Mouse (Mus musculus) liver, embryonic 12.5 days (tissue): ENCODE data around the gene Babam2. TPM values are rescaled to one million over a fixed set of nuclear protein-coding genes. Genes with fewer than 3 reads are reported as not detected.

ENCODE experiments used
- ATAC-seq: fragments of 200-750 bp; cut with Nextera tagmentation; 2 replicates; pipeline ENCODE4 v1.8.0; 2017; ENCODE audit warnings: moderate number of reproducible peaks, mild to moderate bottlenecking, moderate library complexity
- H3K27ac ChIP-seq: fragments of 300-500 bp; sonication (generic); 2 replicates; pipeline ENCODE4 v1.5.1; 2016; ENCODE audit warnings: mild to moderate bottlenecking
- H3K27me3 ChIP-seq: fragments of 300-500 bp; sonication (generic); replicated peaks from 2 replicates; pipeline ENCODE4 v1.6.1; 2016; ENCODE audit warnings: mild to moderate bottlenecking, moderate library complexity
- H3K36me3 ChIP-seq: fragments of 300-500 bp; sonication (generic); 2 replicates; pipeline ENCODE4 v1.6.1; 2016; ENCODE audit warnings: mild to moderate bottlenecking, moderate library complexity
- H3K4me1 ChIP-seq: fragments of 300-500 bp; sonication (generic); 2 replicates; pipeline ENCODE4 v1.6.1; 2016
- H3K4me2 ChIP-seq: fragments of 300-500 bp; sonication (generic); 2 replicates; pipeline ENCODE4 v1.6.1; 2016; ENCODE audit warnings: mild to moderate bottlenecking, moderate library complexity
- H3K4me3 ChIP-seq: fragments of 300-500 bp; sonication (generic); 2 replicates; pipeline ENCODE4 v1.5.1; 2016; ENCODE audit warnings: mild to moderate bottlenecking, moderate library complexity
- H3K9ac ChIP-seq: fragments of 300-500 bp; sonication (generic); 2 replicates; pipeline ENCODE4 v1.6.1; 2016; ENCODE audit warnings: mild to moderate bottlenecking, moderate library complexity
- H3K9me3 ChIP-seq: fragments of 300-500 bp; sonication (generic); replicated peaks from 2 replicates; pipeline ENCODE4 v1.6.1; 2016; ENCODE audit warnings: mild to moderate bottlenecking, moderate library complexity
- WGBS: fragments of 180-500 bp; shearing (Covaris S2); methylation state at CpG from one replicate; pipeline ENCODE4 v1.1.7; 2016; ENCODE audit not compliant: insufficient replicate concordance; 5-methylcytosine and 5-hydroxymethylcytosine counted together
- polyA plus RNA-seq: library from polyadenylated mRNA; unstranded; fragments of >200 nt; fragmentation: Nextera tagmentation; extraction: Ambion mirVana; gene quantifications from 2 replicates; pipeline ENCODE4 v1.2.1, GENCODE M21; 2016

Babam2 gene
- polyA plus RNA-seq, 1 experiment from 2014 or later, result 41.3 TPM

DNA sequence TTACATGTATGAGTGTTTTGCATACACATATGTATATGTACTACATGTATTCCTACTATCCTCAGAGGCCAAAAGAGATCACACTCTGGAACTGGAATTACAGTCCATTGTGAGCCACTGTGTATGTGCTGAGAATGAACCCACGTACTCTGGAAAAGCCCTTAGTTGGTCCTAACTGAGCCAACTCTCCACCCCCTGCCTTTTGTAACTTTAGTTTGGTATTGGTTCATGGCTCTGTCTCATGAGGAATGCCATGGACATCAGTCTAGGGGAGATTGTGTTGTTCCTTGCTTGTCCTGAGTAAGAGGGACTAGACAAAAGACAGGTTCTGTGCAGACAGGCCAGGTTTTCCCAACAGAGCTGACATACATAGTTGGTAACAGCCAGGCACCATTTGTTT lies 177.1 kb downstream of the Babam2 start:
- Histone ChIP-seq H3K4me3 (no peak overlapping the region), H3K27me3 (no peaks in the 10 kb centered on the region), H3K36me3 (no peaks in the 10 kb centered on the region), H3K4me1 (no peaks in the 10 kb centered on the region), H3K27ac (no peak overlapping the region), H3K9ac (no peak overlapping the region), H3K4me2 (no peak overlapping the region), H3K9me3 (no peaks in the 10 kb centered on the region)
- no peak for ATAC-seq
- 76% methylated on average over 1 of the region's 1 CpGs for WGBS

DNA sequence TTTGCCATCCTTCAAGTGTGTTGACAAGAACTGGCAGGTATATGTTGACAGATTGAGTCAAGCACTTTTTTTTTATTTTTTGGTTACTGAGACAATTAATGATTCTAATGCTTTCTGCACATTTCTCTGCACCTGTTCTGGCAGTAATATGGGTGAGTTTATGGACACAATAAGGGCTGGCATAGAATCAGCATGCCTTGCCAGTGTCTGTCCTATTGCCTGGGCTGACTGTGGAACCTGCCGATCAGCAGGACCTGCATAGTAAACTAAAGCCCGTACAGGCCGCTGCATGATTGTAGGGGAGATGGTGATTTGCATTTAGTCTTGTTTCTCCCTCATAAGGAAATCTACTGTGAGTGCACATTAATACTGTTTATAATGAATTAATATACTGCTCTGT lies 178.0 kb downstream of the Babam2 start:
- H3K27ac ChIP-seq, result no peak overlapping the region
- H3K4me3 ChIP-seq, result no peak overlapping the region
- no peak for ATAC-seq
- no peak overlapping the region for H3K4me2 ChIP-seq
- H3K36me3 ChIP-seq, result no peaks in the 10 kb centered on the region
- 82% methylated on average over 3 of the region's 3 CpGs for WGBS
- H3K9me3 ChIP-seq, result no peaks in the 10 kb centered on the region
- H3K4me1 ChIP-seq, result no peaks in the 10 kb centered on the region
- no peak overlapping the region for H3K9ac ChIP-seq
- no peaks in the 10 kb centered on the region for H3K27me3 ChIP-seq

DNA sequence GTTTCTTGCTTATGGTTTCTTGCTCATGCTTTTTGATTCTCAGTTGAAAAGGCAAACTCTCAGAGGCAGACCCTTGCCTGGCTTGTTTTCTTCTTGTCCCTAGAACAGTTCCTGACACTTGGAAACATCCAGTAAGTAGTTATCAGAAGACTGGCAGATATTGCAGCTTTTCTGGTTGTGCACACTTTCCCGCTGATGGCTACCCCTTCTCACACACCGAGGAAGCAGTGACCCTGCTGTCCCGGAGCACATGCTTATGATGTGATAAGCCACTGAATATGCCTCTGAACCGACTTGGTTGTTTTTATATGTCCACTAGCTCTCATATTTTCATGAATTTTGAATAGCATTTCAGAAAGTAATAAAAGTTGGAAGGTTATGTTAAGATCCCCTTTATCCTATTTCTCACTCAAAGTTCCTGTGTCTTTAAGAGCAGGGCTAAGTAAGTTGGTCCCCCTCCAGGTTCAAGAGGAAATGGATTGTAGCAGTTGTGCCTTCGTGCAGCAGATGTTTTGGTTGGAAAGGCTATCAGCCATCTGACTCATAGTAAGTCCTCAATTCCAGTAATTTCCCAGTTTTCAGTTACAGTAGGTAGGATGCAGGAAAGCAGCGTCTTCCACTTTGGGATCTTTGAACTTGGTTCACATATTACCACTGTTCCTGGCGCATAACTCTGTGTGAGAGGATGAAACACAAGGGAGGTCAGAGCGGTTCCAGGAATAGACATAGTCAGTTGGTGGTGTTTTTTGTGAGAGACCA lies 178.9 kb downstream of the Babam2 start:
- H3K36me3 ChIP-seq, result no peaks in the 10 kb centered on the region
- H3K27me3 ChIP-seq, result no peaks in the 10 kb centered on the region
- H3K4me3 ChIP-seq, result no peak overlapping the region
- WGBS, result 40% methylated on average over 8 of the region's 8 CpGs
- 0 out of 2 replicates have a peak overlapping the region, but pooled peaks have one; percentile 30 for H3K27ac ChIP-seq
- no peak overlapping the region for H3K4me2 ChIP-seq
- no peak for ATAC-seq
- H3K4me1 ChIP-seq, result no peaks in the 10 kb centered on the region
- no peaks in the 10 kb centered on the region for H3K9me3 ChIP-seq
- H3K9ac ChIP-seq, result no peak overlapping the region

DNA sequence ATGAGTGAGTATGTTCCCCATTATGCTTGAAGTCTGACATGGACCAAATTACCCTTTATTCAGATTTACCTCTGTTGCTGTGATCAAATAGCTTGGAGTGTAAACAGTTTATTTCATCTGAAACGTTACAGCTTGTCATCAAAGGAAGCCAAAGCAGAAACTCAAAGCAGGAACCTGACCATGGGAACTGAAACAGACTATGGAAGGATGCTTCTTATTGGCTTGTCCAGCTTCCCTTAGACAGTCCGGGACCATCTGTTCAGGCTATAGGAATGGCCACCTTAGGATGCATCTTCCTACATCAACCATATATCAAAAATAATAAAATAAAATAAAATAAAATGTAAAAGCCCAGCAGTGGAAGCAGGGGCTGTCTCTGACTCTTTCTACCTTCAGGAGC lies 183.0 kb downstream of the Babam2 start:
- H3K27ac ChIP-seq, result no peak overlapping the region
- H3K9ac ChIP-seq, result no peak overlapping the region
- 52% methylated on average over 2 of the region's 2 CpGs for WGBS
- H3K27me3 ChIP-seq, result no peaks in the 10 kb centered on the region
- no peaks in the 10 kb centered on the region for H3K36me3 ChIP-seq
- ATAC-seq, result no peak
- H3K9me3 ChIP-seq, result no peaks in the 10 kb centered on the region
- H3K4me3 ChIP-seq, result no peak overlapping the region
- no peak overlapping the region for H3K4me2 ChIP-seq
- no peaks in the 10 kb centered on the region for H3K4me1 ChIP-seq

DNA sequence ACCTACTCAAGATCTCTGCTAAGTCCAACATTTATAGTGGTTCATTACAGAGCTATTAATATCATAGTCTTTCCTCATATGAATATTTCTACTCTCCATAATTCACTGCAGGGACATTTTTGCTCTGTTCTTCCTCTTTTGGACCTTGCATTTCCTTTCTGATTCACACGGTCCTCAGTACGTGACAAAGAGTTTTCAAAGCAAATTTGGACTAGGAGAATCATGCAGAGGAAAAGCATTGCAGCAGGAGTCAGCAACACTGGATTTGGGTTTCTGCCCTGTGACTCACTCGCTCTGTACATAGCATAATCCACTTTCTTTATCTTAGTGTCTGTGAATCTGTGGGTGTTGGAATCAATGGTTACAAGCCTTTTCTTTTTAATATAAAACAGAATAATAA lies 184.8 kb downstream of the Babam2 start:
- no peak overlapping the region for H3K27ac ChIP-seq
- H3K4me3 ChIP-seq, result no peak overlapping the region
- no peak overlapping the region for H3K9ac ChIP-seq
- no peaks in the 10 kb centered on the region for H3K9me3 ChIP-seq
- H3K27me3 ChIP-seq, result no peaks in the 10 kb centered on the region
- WGBS, result 41% methylated on average over 3 of the region's 3 CpGs
- no peaks in the 10 kb centered on the region for H3K4me1 ChIP-seq
- ATAC-seq, result no peak
- no peak overlapping the region for H3K4me2 ChIP-seq
- H3K36me3 ChIP-seq, result no peaks in the 10 kb centered on the region

DNA sequence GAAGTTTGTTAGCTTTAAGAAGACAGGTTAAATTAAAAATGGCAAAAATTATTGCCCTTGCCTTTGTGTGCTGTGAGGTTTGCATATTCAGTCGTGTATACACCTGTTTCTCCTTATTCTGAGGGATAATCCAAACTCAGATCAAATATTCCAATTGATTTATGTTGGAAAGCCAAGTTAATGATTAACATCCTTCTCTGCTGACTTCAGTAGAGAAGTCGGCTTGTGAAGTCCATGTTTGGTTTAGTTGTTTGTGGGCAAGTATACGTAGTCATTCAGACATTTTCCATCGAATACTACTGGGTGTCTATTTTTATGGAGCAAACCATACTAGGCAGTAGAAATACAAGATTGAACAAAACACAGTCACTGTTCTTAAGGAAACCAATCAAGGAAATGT lies 187.5 kb downstream of the Babam2 start:
- WGBS, result 73% methylated on average over 4 of the region's 4 CpGs
- H3K27ac ChIP-seq, result no peak overlapping the region
- no peaks in the 10 kb centered on the region for H3K27me3 ChIP-seq

DNA sequence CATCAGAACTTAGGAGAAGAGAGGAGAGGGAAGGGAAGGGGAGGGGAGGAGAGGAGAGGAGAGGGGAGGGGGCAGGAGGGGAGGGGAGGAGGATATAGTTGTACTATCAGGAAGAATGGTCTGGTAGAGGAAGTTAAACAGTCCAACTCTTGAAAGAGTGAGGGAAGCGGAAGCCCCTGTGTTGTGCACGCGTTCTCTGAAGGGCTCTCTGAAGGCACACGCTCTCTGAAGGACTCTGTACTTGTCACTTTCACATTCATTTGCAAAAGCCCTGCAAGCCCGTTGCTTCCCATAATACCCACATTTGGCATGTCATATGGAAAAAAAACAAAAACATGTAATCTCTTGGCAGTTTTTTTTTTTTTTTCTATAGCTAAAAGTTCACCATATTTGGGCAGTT lies 190.1 kb downstream of the Babam2 start:
- Histone ChIP-seq H3K36me3 (no peaks in the 10 kb centered on the region), H3K9me3 (no peaks in the 10 kb centered on the region), H3K27me3 (no peaks in the 10 kb centered on the region), H3K27ac (no peak overlapping the region), H3K4me3 (no peak overlapping the region), H3K4me2 (no peak overlapping the region), H3K9ac (no peak overlapping the region), H3K4me1 (no peaks in the 10 kb centered on the region)
- 32% methylated on average over 5 of the region's 5 CpGs for WGBS
- ATAC-seq, result no peak

More for the DNA sequence above, 187.5 kb downstream of the Babam2 start:
- H3K36me3 ChIP-seq, result no peaks in the 10 kb centered on the region
- no peak overlapping the region for H3K9ac ChIP-seq
- H3K4me1 ChIP-seq, result no peaks in the 10 kb centered on the region
- no peak overlapping the region for H3K4me2 ChIP-seq
- no peak for ATAC-seq
- no peaks in the 10 kb centered on the region for H3K9me3 ChIP-seq
- H3K4me3 ChIP-seq, result no peak overlapping the region

DNA sequence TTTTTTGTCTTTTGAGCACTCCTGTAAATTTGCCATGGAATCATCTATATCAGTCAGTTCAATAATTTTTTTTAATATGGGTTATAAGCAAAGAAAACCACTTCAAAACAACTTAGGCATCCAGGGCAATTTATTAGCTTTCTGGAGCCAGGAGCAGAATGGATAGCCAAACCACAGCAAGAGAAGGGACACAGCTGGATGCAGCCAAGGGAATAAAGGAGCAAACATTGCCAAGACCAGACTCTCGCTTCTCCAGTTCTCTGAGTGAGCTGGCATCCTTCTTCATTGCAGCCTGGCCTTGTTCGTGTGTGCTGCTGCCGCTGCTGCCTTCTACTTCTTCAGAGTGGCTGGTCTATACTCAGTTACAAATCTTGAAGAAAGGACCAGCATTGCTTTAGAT lies 190.9 kb downstream of the Babam2 start:
- Histone ChIP-seq H3K9me3 (no peaks in the 10 kb centered on the region), H3K4me3 (no peak overlapping the region), H3K9ac (no peak overlapping the region), H3K27me3 (no peaks in the 10 kb centered on the region), H3K36me3 (no peaks in the 10 kb centered on the region), H3K4me2 (no peak overlapping the region), H3K4me1 (no peaks in the 10 kb centered on the region), H3K27ac (no peak overlapping the region)
- no peak for ATAC-seq
- WGBS, result 74% methylated on average over 3 of the region's 3 CpGs

DNA sequence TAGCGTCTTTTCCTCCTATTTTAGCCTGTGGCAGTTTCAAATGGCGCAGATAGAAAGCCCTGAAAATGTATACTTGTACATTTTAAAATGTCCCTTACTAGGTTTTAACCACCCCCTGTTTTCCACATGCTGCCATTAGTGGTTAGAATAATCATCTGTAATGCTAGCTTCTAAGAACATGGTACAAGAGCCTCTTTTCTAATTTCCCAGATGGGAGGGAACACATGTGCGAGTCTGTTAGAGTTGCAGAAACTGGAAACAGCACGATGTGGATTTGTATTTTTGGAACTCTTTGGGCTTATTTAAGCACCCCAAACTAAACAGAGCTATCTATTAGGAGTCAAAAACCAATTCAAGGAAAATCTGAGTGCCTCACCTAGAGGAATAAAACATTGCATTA lies 195.1 kb downstream of the Babam2 start:
- Histone ChIP-seq H3K4me2 (no peak overlapping the region), H3K9ac (no peak overlapping the region), H3K4me3 (no peak overlapping the region), H3K9me3 (no peaks in the 10 kb centered on the region), H3K27me3 (no peaks in the 10 kb centered on the region), H3K27ac (no peak overlapping the region), H3K36me3 (no peaks in the 10 kb centered on the region), H3K4me1 (no peaks in the 10 kb centered on the region)
- WGBS, result 81% methylated on average over 4 of the region's 4 CpGs
- ATAC-seq, result no peak

DNA sequence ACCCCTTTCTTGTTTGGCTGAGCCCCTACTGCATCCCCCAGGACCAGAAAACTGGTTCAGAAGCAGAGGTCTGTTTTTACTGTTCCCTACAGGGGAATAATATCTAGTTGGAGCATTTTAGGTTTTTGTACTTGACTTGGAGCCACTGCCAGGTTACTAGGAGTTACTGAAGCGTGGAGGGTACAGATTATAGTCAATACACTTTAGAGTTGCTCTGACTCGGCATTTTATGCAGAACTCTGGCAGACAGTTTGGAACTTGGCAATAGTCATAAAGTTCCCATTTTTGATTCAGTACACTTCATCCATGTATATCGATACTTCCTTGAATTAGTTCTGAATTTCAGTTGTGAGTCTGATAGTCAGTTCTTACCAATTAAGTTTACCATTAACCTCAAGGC lies 202.4 kb downstream of the Babam2 start:
- H3K36me3 ChIP-seq, result no peaks in the 10 kb centered on the region
- no peak overlapping the region for H3K27ac ChIP-seq
- no peak for ATAC-seq
- H3K4me2 ChIP-seq, result no peak overlapping the region
- H3K9ac ChIP-seq, result no peak overlapping the region
- no peaks in the 10 kb centered on the region for H3K27me3 ChIP-seq
- no peaks in the 10 kb centered on the region for H3K9me3 ChIP-seq
- H3K4me1 ChIP-seq, result no peaks in the 10 kb centered on the region
- WGBS, result 76% methylated on average over 3 of the region's 3 CpGs
- no peak overlapping the region for H3K4me3 ChIP-seq

DNA sequence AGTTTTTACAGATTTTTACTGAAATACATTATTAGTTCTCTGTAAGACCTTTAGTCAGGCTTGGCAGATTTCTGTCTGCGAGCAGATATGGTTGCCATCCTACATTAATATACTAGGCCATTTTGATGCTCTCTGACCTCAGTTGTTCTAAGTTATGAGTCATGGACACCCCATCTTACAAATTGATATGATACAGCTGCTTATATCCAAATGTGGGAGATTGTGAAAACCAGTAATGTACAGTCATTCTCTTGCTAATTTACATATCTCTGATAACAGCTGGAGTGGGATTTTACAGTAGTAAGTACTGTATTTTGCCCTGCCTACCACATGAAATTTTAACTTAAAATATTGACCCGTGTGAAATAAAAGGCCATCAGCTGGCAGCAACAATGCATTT lies 204.7 kb downstream of the Babam2 start:
- no peaks in the 10 kb centered on the region for H3K27me3 ChIP-seq
- H3K9me3 ChIP-seq, result no peaks in the 10 kb centered on the region
- no peak overlapping the region for H3K4me3 ChIP-seq
- no peak overlapping the region for H3K9ac ChIP-seq
- ATAC-seq, result no peak
- no peak overlapping the region for H3K27ac ChIP-seq
- no peak overlapping the region for H3K4me2 ChIP-seq
- WGBS, result 77% methylated on average over 2 of the region's 2 CpGs
- H3K4me1 ChIP-seq, result no peaks in the 10 kb centered on the region
- no peaks in the 10 kb centered on the region for H3K36me3 ChIP-seq

DNA sequence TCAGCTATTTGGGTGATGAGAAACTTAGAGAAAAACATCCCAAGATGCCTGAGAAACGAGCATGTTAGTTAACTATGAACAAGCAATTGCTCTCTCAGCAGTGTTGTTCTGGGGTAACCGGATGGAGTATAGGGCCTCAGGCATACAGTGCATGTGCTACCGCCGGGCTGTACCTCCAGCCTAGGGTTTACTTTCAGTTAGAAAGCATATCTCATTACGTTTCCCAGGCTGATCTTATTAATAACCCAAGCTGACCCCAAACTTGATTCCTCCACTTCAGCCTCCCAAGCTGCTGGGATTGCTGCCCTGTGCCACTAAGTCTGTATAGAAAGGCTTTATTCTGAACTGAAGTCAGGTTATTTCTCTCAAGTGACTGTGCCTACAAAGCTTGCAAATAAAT lies 205.4 kb downstream of the Babam2 start:
- ATAC-seq, result no peak
- Histone ChIP-seq H3K36me3 (no peaks in the 10 kb centered on the region), H3K9ac (no peak overlapping the region), H3K27me3 (no peaks in the 10 kb centered on the region), H3K27ac (no peak overlapping the region), H3K4me2 (no peak overlapping the region), H3K4me3 (no peak overlapping the region), H3K4me1 (no peaks in the 10 kb centered on the region), H3K9me3 (no peaks in the 10 kb centered on the region)
- WGBS, result 76% methylated on average over 5 of the region's 5 CpGs
